Mouse (Mus musculus) brain, embryonic 14.5 days (tissue): Measurements from ENCODE around the gene Clec11a. TPM values are rescaled to one million over a fixed set of nuclear protein-coding genes. Genes with fewer than 3 reads are reported as not detected.

Experiments used
- DNase-seq: peaks from one replicate; pipeline ENCODE4 v3.0.0-alpha.2; 2011; ENCODE audit warnings: low read depth
- CTCF ChIP-seq: fragments of 200-500 bp; IDR thresholded peaks from 2 replicates; pipeline ENCODE4 v1.5.1; 2012; ENCODE audit warnings: inconsistent platforms, mild to moderate bottlenecking, moderate library complexity, borderline replicate concordance; ENCODE audit not compliant: insufficient read depth, insufficient read length; ENCODE audit errors: extremely low read depth
- POLR2A ChIP-seq: fragments of 200-500 bp; IDR thresholded peaks from 2 replicates; pipeline ENCODE4 v1.6.1; 2012; ENCODE audit warnings: mild to moderate bottlenecking, inconsistent platforms, borderline replicate concordance; ENCODE audit not compliant: poor library complexity, insufficient read depth, insufficient read length, severe bottlenecking; ENCODE audit errors: extremely low read depth
- polyA plus RNA-seq: library from polyadenylated mRNA; depleted of rRNA; stranded (reverse); fragments of >200 nt; gene quantifications from 2 replicates; pipeline ENCODE4 v1.2.3, GENCODE M21; 2012; rRNA removed

The Clec11a gene
- polyA plus RNA-seq, 1 experiment = 3.6 TPM

DNA sequence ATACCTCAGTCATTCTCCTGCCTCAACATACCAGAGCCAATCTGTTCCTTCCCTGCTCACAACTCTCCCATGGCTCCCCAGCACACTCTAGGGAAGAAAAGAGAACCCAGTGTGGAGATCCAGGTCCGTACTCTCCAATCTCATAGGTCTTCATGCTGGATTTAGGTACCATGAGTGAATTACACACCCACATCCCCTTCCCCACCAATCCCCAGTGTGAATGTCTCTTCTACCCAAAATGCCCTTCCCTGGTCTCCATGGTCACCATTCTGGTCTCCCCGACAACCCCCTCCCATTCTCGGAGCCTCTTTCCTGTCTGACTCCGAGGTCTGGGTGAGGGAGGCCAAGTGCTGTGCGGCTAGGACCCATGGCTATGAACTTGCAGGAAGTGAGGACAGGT lies 45.6 kb downstream of the Clec11a start, which contains the start of gene Gm15517:
TSS of gene Gm15517 (plus strand) at position 301 of the 400 bp plus-strand sequence.
- TF ChIP-seq POLR2A = no peak
- TF ChIP-seq CTCF = no peak

DNA sequence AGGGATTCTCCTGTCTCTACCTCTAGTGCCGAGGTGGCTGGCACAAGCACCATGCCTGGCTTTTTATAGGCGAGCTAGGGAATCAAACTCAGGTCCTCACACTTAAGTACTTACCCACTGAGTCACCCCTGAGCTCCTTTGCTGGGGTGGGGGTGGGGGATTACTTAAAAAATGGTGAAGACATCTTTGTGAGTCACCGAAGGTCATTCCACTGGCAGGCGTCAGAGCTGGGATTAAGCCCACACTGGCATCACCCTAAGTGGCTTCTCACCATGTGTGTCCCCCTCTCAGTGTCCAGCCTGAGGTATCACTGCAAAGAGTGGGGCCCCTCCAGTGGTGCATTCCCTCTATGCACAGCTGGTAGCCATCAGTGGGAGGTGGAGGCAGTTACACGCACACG lies 46.3 kb downstream of the Clec11a start:
- no peak for TF ChIP-seq POLR2A
- TF ChIP-seq CTCF = no peak
- no peak for DNase-seq

More for the DNA sequence above, 45.6 kb downstream of the Clec11a start, which contains the start of gene Gm15517:
- no peak for DNase-seq

DNA sequence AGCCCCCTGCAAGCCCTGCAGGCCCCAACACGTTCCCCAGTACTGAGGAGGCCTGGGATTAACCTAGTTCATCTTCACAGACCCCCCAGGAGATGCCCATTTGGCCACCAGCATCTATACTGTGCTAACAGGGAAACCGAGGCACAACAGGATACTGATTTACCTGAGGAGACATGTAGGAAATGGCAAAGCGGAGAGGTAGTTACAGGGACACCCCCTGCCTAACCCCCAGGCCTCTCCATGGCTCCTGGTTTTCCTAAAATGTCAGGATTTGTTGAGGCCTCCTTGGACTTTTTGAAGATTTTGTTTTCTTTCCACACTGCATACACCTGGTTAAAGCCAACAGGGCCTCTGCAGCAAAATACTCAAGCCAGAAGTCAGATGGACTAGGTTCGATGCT lies 49.4 kb downstream of the Clec11a start, which contains the start of gene Acp4:
TSS of gene Acp4 (minus strand) at position 101 of the 400 bp plus-strand sequence.
- no peak for TF ChIP-seq POLR2A
- no peak for TF ChIP-seq CTCF
- no peak for DNase-seq

DNA sequence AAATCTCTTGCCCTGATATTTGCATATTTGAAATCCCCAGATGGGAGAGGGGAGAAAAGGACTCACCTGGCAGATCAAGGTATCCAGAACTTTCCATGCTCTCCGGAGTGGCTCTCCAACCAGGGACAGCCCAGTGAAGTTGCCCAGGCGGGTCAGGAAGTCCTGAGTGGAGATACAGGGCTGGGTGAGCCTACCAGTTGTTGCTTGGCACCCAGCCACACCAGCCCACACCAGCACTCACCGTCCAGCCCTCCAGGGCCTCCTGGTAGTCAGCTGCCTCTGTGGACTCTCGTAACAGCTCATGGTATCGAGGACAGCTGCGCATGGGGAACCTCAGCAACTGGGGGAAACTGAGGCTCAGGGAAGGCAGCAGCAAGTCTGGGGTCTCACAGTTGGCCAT lies 51.8 kb downstream of the Clec11a start:
- TF ChIP-seq CTCF = no peak

DNA sequence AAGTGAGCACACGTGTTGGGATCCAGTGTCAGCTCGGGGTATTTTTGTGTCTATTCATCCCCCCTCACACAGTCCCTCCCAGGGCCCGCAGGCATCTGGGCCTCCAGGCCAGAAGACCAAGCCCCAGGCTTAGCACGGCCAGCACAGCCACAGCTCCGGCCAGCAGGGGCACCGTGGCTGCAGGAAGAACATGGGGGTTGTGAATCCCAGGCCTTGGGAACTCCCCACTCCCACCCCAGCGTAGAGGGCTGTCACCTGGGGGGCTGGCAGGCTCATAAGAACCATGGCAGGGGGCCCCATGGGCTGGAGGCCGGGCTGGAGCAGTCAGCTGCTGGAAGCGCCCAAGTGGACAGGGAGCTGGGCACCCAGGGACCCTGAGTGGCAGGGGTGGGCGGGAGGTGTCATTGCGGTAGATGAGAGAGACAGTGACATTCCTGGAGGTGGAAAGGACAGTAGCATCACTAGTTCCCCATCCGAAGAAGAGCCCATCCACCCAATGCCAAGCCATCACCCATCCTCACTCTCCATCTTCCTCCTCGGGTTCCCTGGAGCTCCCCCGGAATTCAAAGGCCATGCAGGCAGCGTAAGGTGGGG lies 53.6 kb downstream of the Clec11a start:
- no peak for DNase-seq
- TF ChIP-seq POLR2A (no peak), CTCF (no peak)

More for the DNA sequence above, 51.8 kb downstream of the Clec11a start:
- no peak for DNase-seq

Other genes starting within 250 kb of the Clec11a start
- not detected in 2 replicates for gene Klk1b21, start 204.6 kb downstream of the Clec11a start, polyA plus RNA-seq
- gene Klk1b22, start 194.2 kb downstream of the Clec11a start, polyA plus RNA-seq = not detected in 2 replicates
- gene Klk1b16, start 170.1 kb downstream of the Clec11a start, polyA plus RNA-seq = not detected in 2 replicates
- gene Klk1b24, start 118.7 kb downstream of the Clec11a start, polyA plus RNA-seq = 0.19 TPM in 1 of 2 replicates, not detected in the other
- gene Klk1b3, start 108.7 kb downstream of the Clec11a start, polyA plus RNA-seq = not detected in 2 replicates
- not detected in 2 replicates for gene Klk1b4, start 99.5 kb downstream of the Clec11a start, polyA plus RNA-seq
- gene Klk1b5, start 91.0 kb downstream of the Clec11a start, polyA plus RNA-seq = not detected in 2 replicates
- gene Klk1, start 81.5 kb downstream of the Clec11a start, polyA plus RNA-seq = 0.16 TPM in 1 of 2 replicates, not detected in the other
- gene Gm36864, start 70.7 kb downstream of the Clec11a start, polyA plus RNA-seq = not detected in 2 replicates
- 1.5 and 2.1 TPM in 2 replicates for gene 1700028J19Rik, start 60.2 kb downstream of the Clec11a start, polyA plus RNA-seq
- gene 2410002F23Rik, start 60.2 kb downstream of the Clec11a start, polyA plus RNA-seq = 270 and 344 TPM in 2 replicates
- not detected in 2 replicates for gene Acp4, start 49.5 kb downstream of the Clec11a start, polyA plus RNA-seq
- 1.0 and 1.2 TPM in 2 replicates for gene Gm15517, start 45.5 kb downstream of the Clec11a start, polyA plus RNA-seq
- 17.2 and 63.1 TPM in 2 replicates for gene Shank1, start 3.4 kb upstream of the Clec11a start, polyA plus RNA-seq
- 35.5 and 41.6 TPM in 2 replicates for gene Syt3, start 77.2 kb upstream of the Clec11a start, polyA plus RNA-seq
- 3.0 and 4.1 TPM in 2 replicates for gene 1700008O03Rik, start 78.9 kb upstream of the Clec11a start, polyA plus RNA-seq
- gene Lrrc4b, start 122.1 kb upstream of the Clec11a start, polyA plus RNA-seq = 302 and 372 TPM in 2 replicates
- 29.8 and 30.6 TPM in 2 replicates for gene Aspdh, start 158.5 kb upstream of the Clec11a start, polyA plus RNA-seq
- gene Josd2, start 161.1 kb upstream of the Clec11a start, polyA plus RNA-seq = 70.6 and 118 TPM in 2 replicates
- 218 and 287 TPM in 2 replicates for gene Emc10, start 189.6 kb upstream of the Clec11a start, polyA plus RNA-seq
- 31.7 and 47.3 TPM in 2 replicates for gene Fam71e1, start 189.7 kb upstream of the Clec11a start, polyA plus RNA-seq
- gene Mybpc2, start 217.8 kb upstream of the Clec11a start, polyA plus RNA-seq = not detected in 2 replicates
- 0.11 and 0.19 TPM in 2 replicates for gene Spib, start 225.2 kb upstream of the Clec11a start, polyA plus RNA-seq
- 38.4 and 70.1 TPM in 2 replicates for gene Pold1, start 241.9 kb upstream of the Clec11a start, polyA plus RNA-seq
- 79.7 and 96.8 TPM in 2 replicates for gene Nr1h2, start 247.0 kb upstream of the Clec11a start, polyA plus RNA-seq